Mouse (Mus musculus): ENCODE measurements around the gene Tcf23.

- TF ChIP-seq CTCF (IDR thresholded peaks at IDR 0.05; ENCODE audit: low read depth): no peak
- no peak for TF ChIP-seq EP300 (IDR thresholded peaks at IDR 0.05; ENCODE audit: low read depth)
These were observed 9.1 kb upstream of the Tcf23 start for GRCm38 (mm10) chr5:30959198-30959854.

All from liver, embryonic 14.5 days (tissue).